Mouse (Mus musculus) brain, embryonic 14.5 days (tissue): ENCODE measurements around the gene Vrk1.

Source experiments
- CTCF ChIP-seq: fragments of 200-500 bp; IDR thresholded peaks from 2 replicates; pipeline ENCODE4 v1.5.1; 2012; ENCODE audit warnings: inconsistent platforms, mild to moderate bottlenecking, moderate library complexity, borderline replicate concordance; ENCODE audit not compliant: insufficient read depth, insufficient read length; ENCODE audit errors: extremely low read depth
- POLR2A ChIP-seq: fragments of 200-500 bp; IDR thresholded peaks from 2 replicates; pipeline ENCODE4 v1.6.1; 2012; ENCODE audit warnings: mild to moderate bottlenecking, inconsistent platforms, borderline replicate concordance; ENCODE audit not compliant: poor library complexity, insufficient read depth, insufficient read length, severe bottlenecking; ENCODE audit errors: extremely low read depth

- no peak for TF ChIP-seq POLR2A
- TF ChIP-seq CTCF = no peak
These were observed 71.7 kb downstream of the Vrk1 start for GRCm38 (mm10) chr12:106081748-106082140.
